Mouse (Mus musculus) spleen, adult 12 weeks (tissue): ENCODE data around the gene Adgrf5.

Experiments used
- DNase-seq: peaks from one replicate; pipeline ENCODE4 v3.0.0; 2022; ENCODE audit warnings: low spot score

Adgrf5 gene

DNA sequence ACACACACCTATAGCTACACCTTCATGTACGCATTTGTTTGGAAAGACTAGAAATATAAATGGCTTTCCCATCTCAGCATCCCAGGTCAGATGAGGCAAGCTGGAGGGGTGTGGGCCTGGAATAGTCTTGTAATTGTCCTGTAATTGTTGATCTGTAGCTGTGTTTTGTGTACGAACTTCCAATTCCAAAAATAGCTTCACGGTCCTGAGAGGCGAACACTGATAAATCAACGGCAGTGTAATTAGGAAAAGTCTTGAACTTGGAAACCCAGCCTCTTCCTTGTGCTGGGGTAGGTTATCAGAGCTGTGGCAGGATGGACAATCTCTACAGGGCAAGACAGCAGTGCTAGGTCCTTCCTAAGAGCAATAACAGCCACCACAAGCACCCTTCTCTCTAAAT lies 18.5 kb downstream of the Adgrf5 start:
- DNase-seq = no peak

- DNase-seq = no peak
Observed at GRCm38 (mm10) chr17:43386331-43386730, 26.1 kb downstream of the Adgrf5 start.

- no peak for DNase-seq
Observed at GRCm38 (mm10) chr17:43387171-43387570, 26.9 kb downstream of the Adgrf5 start.

- no peak for DNase-seq
Observed at GRCm38 (mm10) chr17:43389256-43389655, 29.0 kb downstream of the Adgrf5 start.

GRCm38 (mm10) chr17:43392191-43392590 lies 31.9 kb downstream of the Adgrf5 start:
- no peak for DNase-seq

GRCm38 (mm10) chr17:43393669-43394068 lies 33.4 kb downstream of the Adgrf5 start:
- DNase-seq = no peak

- DNase-seq = no peak
Observed at GRCm38 (mm10) chr17:43395400-43396258, 35.4 kb downstream of the Adgrf5 start.

- no peak for DNase-seq
Observed at GRCm38 (mm10) chr17:43398612-43399011, 38.4 kb downstream of the Adgrf5 start.

DNA sequence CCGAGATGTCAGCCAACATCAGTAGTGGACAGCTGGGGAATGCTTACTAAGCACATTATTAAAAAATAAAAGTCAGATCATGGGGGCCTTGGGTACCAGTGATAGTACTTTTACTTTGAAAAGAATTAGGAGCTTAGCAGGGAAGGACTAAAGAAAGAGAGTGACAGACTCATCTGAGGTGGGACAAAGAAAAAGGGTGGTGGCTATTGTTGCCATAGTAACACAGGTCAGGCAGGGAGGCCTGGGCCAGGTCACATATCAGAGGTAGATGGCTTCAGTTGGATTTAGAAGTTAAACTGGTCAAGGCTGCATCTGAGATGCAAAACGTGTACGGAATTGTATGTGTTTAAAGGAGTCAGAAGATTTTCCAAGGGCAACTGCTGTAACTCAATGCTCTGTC lies 38.9 kb downstream of the Adgrf5 start:
- DNase-seq = no peak

GRCm38 (mm10) chr17:43400483-43400882 lies 40.2 kb downstream of the Adgrf5 start:
- no peak for DNase-seq

GRCm38 (mm10) chr17:43403851-43404250 lies 43.6 kb downstream of the Adgrf5 start:
- DNase-seq = no peak

DNA sequence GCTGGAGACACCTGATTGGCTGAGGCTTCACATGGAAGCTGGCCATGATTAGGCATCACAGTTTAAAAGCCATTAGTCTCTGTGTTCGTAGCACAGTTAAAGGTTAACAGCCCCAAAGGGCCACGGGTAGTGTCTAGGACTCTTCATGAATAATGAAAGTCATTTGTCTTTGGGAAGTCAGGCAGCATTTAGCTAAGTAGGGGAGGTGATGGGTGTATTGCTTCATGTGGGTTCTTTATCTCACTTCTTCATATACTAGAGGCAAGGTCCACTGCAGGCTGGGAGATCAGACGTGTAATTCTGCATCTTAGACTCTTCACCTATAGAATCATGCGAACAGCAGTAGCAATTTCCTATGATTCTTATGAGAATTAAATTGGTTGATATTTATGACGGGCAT lies 44.2 kb downstream of the Adgrf5 start:
- DNase-seq = no peak

DNA sequence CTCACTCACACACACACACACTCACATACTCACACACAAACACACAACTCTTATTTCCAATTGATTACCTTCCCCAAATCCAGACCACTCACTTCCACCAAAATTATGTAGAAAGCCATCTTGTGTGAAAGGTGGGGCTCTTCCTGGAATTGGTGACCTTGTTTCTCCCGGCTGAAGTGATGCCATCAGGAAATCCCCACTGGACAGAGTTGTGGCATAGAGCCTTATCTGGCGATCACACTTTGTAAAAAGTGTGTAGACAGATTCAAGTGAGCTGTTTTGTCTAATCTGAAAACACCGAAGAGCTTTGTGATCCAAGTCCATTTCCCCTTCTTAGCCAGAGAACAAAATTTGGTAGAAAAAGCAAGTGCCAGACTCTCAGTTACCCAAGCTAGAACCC lies 46.1 kb downstream of the Adgrf5 start:
- DNase-seq = no peak

GRCm38 (mm10) chr17:43407548-43407947 lies 47.3 kb downstream of the Adgrf5 start:
- DNase-seq = no peak

- DNase-seq = no peak
Observed at GRCm38 (mm10) chr17:43413182-43413581, 52.9 kb downstream of the Adgrf5 start.

DNA sequence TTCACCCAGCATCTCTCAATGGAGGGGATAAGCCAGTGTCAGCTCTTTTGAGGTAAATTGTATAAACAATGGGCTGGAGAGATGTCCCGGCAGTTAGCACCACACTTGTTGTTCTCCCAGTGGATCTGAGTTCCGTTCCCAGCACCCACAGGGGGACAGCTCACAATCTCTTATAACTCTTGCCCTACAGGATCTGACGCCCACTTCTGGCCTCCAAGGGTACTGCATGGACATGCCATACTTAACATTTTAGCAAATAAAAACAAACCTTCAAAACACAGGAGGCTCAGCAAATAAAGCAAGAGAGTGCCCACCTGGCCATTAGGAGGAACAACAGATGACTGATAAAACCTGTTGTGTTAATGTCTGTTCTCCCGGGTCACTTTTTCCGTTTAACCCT lies 59.0 kb downstream of the Adgrf5 start:
- DNase-seq = no peak

DNA sequence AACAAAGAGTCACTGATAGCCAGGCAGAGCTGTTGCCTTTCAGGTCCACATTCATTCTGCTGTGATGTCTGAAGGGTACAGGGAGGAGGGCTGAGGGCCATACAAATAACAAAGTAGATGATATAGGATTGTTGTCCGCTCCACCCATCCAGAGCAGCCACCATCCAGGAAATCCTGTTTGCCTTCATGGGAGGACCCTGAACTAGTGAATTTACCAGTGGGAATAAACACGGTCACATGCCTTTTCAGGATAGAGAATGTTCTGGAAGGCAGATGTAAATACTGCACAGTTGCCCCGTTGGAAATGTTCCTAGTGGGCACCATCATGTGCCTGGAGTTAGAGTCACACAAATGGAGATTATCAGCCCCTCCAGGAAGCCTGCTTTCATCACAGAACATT lies 60.1 kb downstream of the Adgrf5 start:
- no peak for DNase-seq

- no peak for DNase-seq
Observed at GRCm38 (mm10) chr17:43423953-43424352, 63.7 kb downstream of the Adgrf5 start.

DNA sequence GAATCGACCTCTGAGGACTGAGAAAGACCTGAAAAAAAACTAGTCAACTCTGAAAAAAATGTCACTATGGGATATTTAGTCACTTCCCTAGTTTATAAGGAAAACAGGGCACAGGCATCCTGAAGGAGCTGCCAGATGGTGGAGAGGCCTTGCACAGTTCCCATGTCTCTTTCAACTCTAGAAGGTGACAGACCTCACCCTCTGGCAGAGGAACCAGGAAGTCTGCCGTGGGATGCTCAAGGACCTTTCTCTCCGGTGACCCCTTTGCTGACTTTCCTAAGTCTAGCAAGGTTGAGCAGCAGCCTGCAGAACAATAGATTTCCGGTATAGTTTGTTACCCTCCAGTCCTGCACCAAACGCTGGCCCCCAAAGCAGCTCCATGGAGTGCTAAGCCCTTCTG lies 71.4 kb downstream of the Adgrf5 start:
- no peak for DNase-seq

DNA sequence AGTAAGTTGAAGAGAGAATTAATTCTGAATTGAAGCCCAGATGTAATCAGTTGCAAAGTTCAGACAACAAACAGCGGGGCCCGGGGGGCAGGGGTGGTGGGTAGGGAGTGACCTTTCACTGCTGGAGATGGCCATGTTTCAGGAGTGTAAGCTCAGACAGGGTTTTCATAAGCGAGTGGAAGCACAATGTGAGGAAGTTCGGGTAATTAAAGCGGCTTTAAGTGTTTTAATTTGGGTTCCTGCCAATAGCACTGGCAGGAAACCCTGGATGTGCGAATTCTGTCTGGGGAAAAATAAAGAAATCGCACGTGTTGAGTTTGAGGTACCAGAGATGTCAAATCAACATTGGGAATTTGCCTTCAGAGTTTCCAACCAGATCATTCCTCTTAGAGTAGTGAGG lies 74.2 kb downstream of the Adgrf5 start:
- no peak for DNase-seq

GRCm38 (mm10) chr17:43451216-43451615 lies 91.0 kb downstream of the Adgrf5 start:
- DNase-seq = no peak

DNA sequence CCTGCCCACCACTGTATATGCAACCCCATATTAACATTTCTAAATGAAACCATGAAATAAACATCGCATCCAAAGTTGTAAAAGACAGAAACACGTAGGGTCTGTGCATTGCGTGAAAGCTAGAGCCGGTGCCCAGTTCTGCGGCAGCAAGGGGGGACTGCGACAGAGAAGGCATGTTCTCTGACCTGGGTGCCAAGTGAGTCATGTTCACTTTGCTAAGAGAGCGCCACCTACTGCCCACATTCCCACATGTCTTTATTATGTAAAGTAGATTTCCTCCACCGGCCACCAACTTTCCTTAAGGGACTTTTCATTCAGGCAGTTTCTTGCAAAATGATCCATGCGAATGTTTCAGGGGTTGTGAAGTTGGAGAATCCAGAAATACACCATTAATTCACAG lies 98.3 kb downstream of the Adgrf5 start:
- peak; percentile 30 for DNase-seq

DNA sequence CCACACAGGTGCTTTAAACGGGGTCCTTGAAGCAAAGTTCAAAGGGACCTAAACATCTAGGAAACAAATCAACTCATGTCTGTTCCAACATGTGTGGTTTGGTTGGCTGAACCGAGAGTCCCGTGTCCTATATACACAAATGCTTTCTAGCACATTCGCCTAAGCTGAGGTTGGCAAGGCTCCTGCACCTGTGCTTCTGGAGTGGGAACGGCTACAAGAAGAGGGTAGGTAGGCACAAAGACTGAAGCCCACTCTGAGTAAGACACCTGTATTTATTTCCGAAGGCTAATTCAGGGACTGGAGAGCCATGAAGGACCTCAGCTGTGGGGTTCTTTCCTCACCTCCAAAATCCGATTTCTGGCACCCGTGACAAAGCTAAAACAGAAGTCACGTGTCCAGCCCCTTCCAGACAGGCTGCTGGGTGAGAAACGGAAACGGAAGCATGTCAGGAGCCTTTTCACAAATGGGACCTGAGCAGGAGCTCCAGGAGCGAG lies 99.5 kb downstream of the Adgrf5 start:
- no peak for DNase-seq
